Mouse (Mus musculus) brain, embryonic 14.5 days (tissue): ENCODE results near the gene Eml3.

ENCODE experiments used
- CTCF ChIP-seq: fragments of 200-500 bp; IDR thresholded peaks from 2 replicates; pipeline ENCODE4 v1.5.1; 2012; ENCODE audit warnings: inconsistent platforms, mild to moderate bottlenecking, moderate library complexity, borderline replicate concordance; ENCODE audit not compliant: insufficient read depth, insufficient read length; ENCODE audit errors: extremely low read depth
- POLR2A ChIP-seq: fragments of 200-500 bp; IDR thresholded peaks from 2 replicates; pipeline ENCODE4 v1.6.1; 2012; ENCODE audit warnings: mild to moderate bottlenecking, inconsistent platforms, borderline replicate concordance; ENCODE audit not compliant: poor library complexity, insufficient read depth, insufficient read length, severe bottlenecking; ENCODE audit errors: extremely low read depth

GRCm38 (mm10) chr19:8881034-8881392 lies 48.3 kb upstream of the Eml3 start:
- TF ChIP-seq CTCF (no peak), POLR2A (no peak)
